Mouse (Mus musculus) frontal cortex, postnatal 10 days (tissue): ENCODE measurements at regions not wholly inside any gene's neighbourhood (a gene's known extent, or its start where the extent isn't known, plus 50 kb on each side); places are given as distances from the start of the nearest gene placed in this dataset.

Experiments used
- DNase-seq, 2 experiments: peaks; one replicate each; pipeline ENCODE4 v3.0.0; 2022; ENCODE audit warnings: low spot score in 2 of 2, mixed read lengths in 1 of 2

- DNase-seq = no peak
Measured at GRCm38 (mm10) chr12:35232322-35232673, 185.3 kb downstream of the Snx13 start.

GRCm38 (mm10) chr12:35231414-35232321 lies 184.7 kb downstream of the Snx13 start:
- DNase-seq = no peak

- DNase-seq = no peak
Measured at GRCm38 (mm10) chr12:35220429-35220828, 173.4 kb downstream of the Snx13 start.

- no peak for DNase-seq
Measured at GRCm38 (mm10) chr12:35220002-35220401, 173.0 kb downstream of the Snx13 start.

- DNase-seq = no peak
Measured at GRCm38 (mm10) chr12:35216725-35217124, 169.7 kb downstream of the Snx13 start.

- DNase-seq = no peak
Measured at GRCm38 (mm10) chr12:35209399-35209798, 162.4 kb downstream of the Snx13 start.

- no peak for DNase-seq
Measured at GRCm38 (mm10) chr12:35207605-35208004, 160.6 kb downstream of the Snx13 start.

- DNase-seq = no peak
Measured at GRCm38 (mm10) chr12:35203398-35203797, 156.4 kb downstream of the Snx13 start.

- no peak for DNase-seq
Measured at GRCm38 (mm10) chr12:35200110-35200509, 153.1 kb downstream of the Snx13 start.
